Mouse (Mus musculus): ENCODE measurements at regions not wholly inside any gene's neighbourhood (a gene's known extent, or its start where the extent isn't known, plus 50 kb on each side); places are given as distances from the start of the nearest gene placed in this dataset.
A peak's percentile ranks its signal among the peaks of the same experiment; 100 is the strongest.

- H3K4me2 ChIP-seq = no peak overlapping the region
- no peaks in the 10 kb centered on the region for H3K9me3 ChIP-seq (replicated peaks)
- H3K27me3 ChIP-seq (replicated peaks) = no peaks in the 10 kb centered on the region
- no peak for ATAC-seq (ENCODE audit: low FRiP score)
- H3K4me1 ChIP-seq = no peaks in the 10 kb centered on the region
- no peak overlapping the region for H3K27ac ChIP-seq (replicated peaks)
- H3K4me3 ChIP-seq (replicated peaks) = no peak overlapping the region
- no peak overlapping the region for H3K9ac ChIP-seq (replicated peaks)
- no peaks in the 10 kb centered on the region for H3K36me3 ChIP-seq
- 95% methylated on average over 3 of the region's 3 CpGs for WGBS
Measured at GRCm38 (mm10) chr14:105950924-105951323, 54.3 kb upstream of the Spry2 start.

- no peaks in the 10 kb centered on the region for H3K27me3 ChIP-seq (replicated peaks)
- WGBS = 91% methylated on average over 11 of the region's 11 CpGs
- no peaks in the 10 kb centered on the region for H3K4me1 ChIP-seq
- H3K36me3 ChIP-seq = no peaks in the 10 kb centered on the region
- H3K9me3 ChIP-seq (replicated peaks) = no peaks in the 10 kb centered on the region
- no peak overlapping the region for H3K27ac ChIP-seq (replicated peaks)
- no peak overlapping the region for H3K4me3 ChIP-seq (replicated peaks)
- H3K9ac ChIP-seq (replicated peaks) = no peak overlapping the region
- no peak overlapping the region for H3K4me2 ChIP-seq
- ATAC-seq (ENCODE audit: low FRiP score) = no peak
Measured at GRCm38 (mm10) chr14:105955082-105955481, 58.5 kb upstream of the Spry2 start.

- Histone ChIP-seq H3K4me1 (no peaks in the 10 kb centered on the region), H3K27ac (replicated peaks) (no peak overlapping the region), H3K9ac (replicated peaks) (no peak overlapping the region), H3K36me3 (no peaks in the 10 kb centered on the region), H3K4me2 (no peak overlapping the region), H3K4me3 (replicated peaks) (no peak overlapping the region), H3K9me3 (replicated peaks) (no peaks in the 10 kb centered on the region), H3K27me3 (replicated peaks) (no peaks in the 10 kb centered on the region)
- 69% methylated on average over 4 of the region's 4 CpGs for WGBS
- no peak for ATAC-seq (ENCODE audit: low FRiP score)
Measured at GRCm38 (mm10) chr14:105956796-105957195, 60.2 kb upstream of the Spry2 start.

- WGBS = 82% methylated on average over 7 of the region's 7 CpGs
- no peak overlapping the region for H3K4me3 ChIP-seq (replicated peaks)
- no peak for ATAC-seq (ENCODE audit: low FRiP score)
- no peaks in the 10 kb centered on the region for H3K9me3 ChIP-seq (replicated peaks)
- H3K4me1 ChIP-seq = no peaks in the 10 kb centered on the region
- no peak overlapping the region for H3K4me2 ChIP-seq
- H3K9ac ChIP-seq (replicated peaks) = no peak overlapping the region
- no peaks in the 10 kb centered on the region for H3K36me3 ChIP-seq
- H3K27ac ChIP-seq (replicated peaks) = no peak overlapping the region
- no peaks in the 10 kb centered on the region for H3K27me3 ChIP-seq (replicated peaks)
Measured at GRCm38 (mm10) chr14:105958005-105958404, 61.4 kb upstream of the Spry2 start.

- Histone ChIP-seq H3K9me3 (replicated peaks) (no peaks in the 10 kb centered on the region), H3K36me3 (no peaks in the 10 kb centered on the region), H3K9ac (replicated peaks) (no peak overlapping the region), H3K4me2 (peak overlapping the region; percentile 25), H3K27me3 (replicated peaks) (no peaks in the 10 kb centered on the region), H3K4me1 (peaks cover 14% of the 10 kb centered on the region; the same call in 1 of the 2 replicates), H3K4me3 (replicated peaks) (no peak overlapping the region), H3K27ac (replicated peaks) (peak overlapping the region; percentile 28; the same call in 1 of the 2 replicates)
- 36% methylated on average over 15 of the region's 15 CpGs for WGBS
- ATAC-seq (ENCODE audit: low FRiP score) = peak; percentile 50; the same call in 1 of the 2 replicates
Measured at GRCm38 (mm10) chr14:105979544-105980323, 83.1 kb upstream of the Spry2 start.

- Histone ChIP-seq H3K27ac (replicated peaks) (no peak overlapping the region; the same call in 1 of the 2 replicates), H3K9me3 (replicated peaks) (no peaks in the 10 kb centered on the region), H3K27me3 (replicated peaks) (no peaks in the 10 kb centered on the region), H3K4me2 (peak overlapping the region; percentile 25), H3K9ac (replicated peaks) (no peak overlapping the region), H3K4me1 (peaks cover 14% of the 10 kb centered on the region; the same call in 1 of the 2 replicates), H3K36me3 (no peaks in the 10 kb centered on the region), H3K4me3 (replicated peaks) (no peak overlapping the region)
- 16% methylated on average over 5 of the region's 5 CpGs for WGBS
- no peak for ATAC-seq (ENCODE audit: low FRiP score)
Measured at GRCm38 (mm10) chr14:105980324-105980680, 83.7 kb upstream of the Spry2 start.

- WGBS = 96% methylated on average over 4 of the region's 4 CpGs
- no peak for ATAC-seq (ENCODE audit: low FRiP score)
Measured at GRCm38 (mm10) chr14:105987341-105987882, 90.8 kb upstream of the Spry2 start.

GRCm38 (mm10) chr14:105988738-105989137 lies 92.1 kb upstream of the Spry2 start:
- Histone ChIP-seq H3K4me1 (no peaks in the 10 kb centered on the region), H3K9me3 (replicated peaks) (no peaks in the 10 kb centered on the region)

More at GRCm38 (mm10) chr14:105987341-105987882, 90.8 kb upstream of the Spry2 start:
- H3K9me3 ChIP-seq (replicated peaks) = no peaks in the 10 kb centered on the region
- no peak overlapping the region for H3K27ac ChIP-seq (replicated peaks)
- no peak overlapping the region for H3K4me2 ChIP-seq
- H3K36me3 ChIP-seq = no peaks in the 10 kb centered on the region
- H3K9ac ChIP-seq (replicated peaks) = no peak overlapping the region
- H3K27me3 ChIP-seq (replicated peaks) = no peaks in the 10 kb centered on the region
- H3K4me3 ChIP-seq (replicated peaks) = no peak overlapping the region
- no peaks in the 10 kb centered on the region for H3K4me1 ChIP-seq

GRCm38 (mm10) chr14:105993124-105993523 lies 96.5 kb upstream of the Spry2 start:
- no peaks in the 10 kb centered on the region for H3K9me3 ChIP-seq (replicated peaks)
- H3K27ac ChIP-seq (replicated peaks) = no peak overlapping the region
- no peak overlapping the region for H3K4me3 ChIP-seq (replicated peaks)
- 90% methylated on average over 3 of the region's 3 CpGs for WGBS
- H3K36me3 ChIP-seq = no peaks in the 10 kb centered on the region
- H3K4me2 ChIP-seq = no peak overlapping the region
- no peak for ATAC-seq (ENCODE audit: low FRiP score)
- no peaks in the 10 kb centered on the region for H3K27me3 ChIP-seq (replicated peaks)
- no peak overlapping the region for H3K9ac ChIP-seq (replicated peaks)
- H3K4me1 ChIP-seq = no peaks in the 10 kb centered on the region

More at GRCm38 (mm10) chr14:105988738-105989137, 92.1 kb upstream of the Spry2 start:
- H3K27me3 ChIP-seq (replicated peaks) = no peaks in the 10 kb centered on the region
- no peak overlapping the region for H3K4me2 ChIP-seq
- H3K27ac ChIP-seq (replicated peaks) = no peak overlapping the region
- ATAC-seq (ENCODE audit: low FRiP score) = no peak
- H3K36me3 ChIP-seq = no peaks in the 10 kb centered on the region
- no peak overlapping the region for H3K9ac ChIP-seq (replicated peaks)
- no peak overlapping the region for H3K4me3 ChIP-seq (replicated peaks)

GRCm38 (mm10) chr14:105999801-106000200 lies 103.2 kb upstream of the Spry2 start:
- Histone ChIP-seq H3K4me3 (replicated peaks) (no peak overlapping the region), H3K9ac (replicated peaks) (no peak overlapping the region), H3K9me3 (replicated peaks) (no peaks in the 10 kb centered on the region), H3K27me3 (replicated peaks) (no peaks in the 10 kb centered on the region), H3K4me1 (no peaks in the 10 kb centered on the region), H3K27ac (replicated peaks) (no peak overlapping the region), H3K4me2 (no peak overlapping the region), H3K36me3 (no peaks in the 10 kb centered on the region)
- WGBS = 64% methylated on average over 6 of the region's 6 CpGs
- no peak for ATAC-seq (ENCODE audit: low FRiP score)

GRCm38 (mm10) chr14:106007769-106008168 lies 98.2 kb upstream of the Trim52 start:
- WGBS = 97% methylated on average over 2 of the region's 2 CpGs
- Histone ChIP-seq H3K9ac (replicated peaks) (no peak overlapping the region), H3K4me3 (replicated peaks) (no peak overlapping the region), H3K4me1 (no peaks in the 10 kb centered on the region), H3K4me2 (no peak overlapping the region), H3K9me3 (replicated peaks) (no peaks in the 10 kb centered on the region), H3K27ac (replicated peaks) (no peak overlapping the region), H3K36me3 (no peaks in the 10 kb centered on the region), H3K27me3 (replicated peaks) (no peaks in the 10 kb centered on the region)
- no peak for ATAC-seq (ENCODE audit: low FRiP score)

- no peak for ATAC-seq (ENCODE audit: low FRiP score)
- 80% methylated on average over 3 of the region's 3 CpGs for WGBS
Measured at GRCm38 (mm10) chr14:106008951-106009350, 97.0 kb upstream of the Trim52 start.

More at GRCm38 (mm10) chr14:106008951-106009350, 97.0 kb upstream of the Trim52 start:
- no peaks in the 10 kb centered on the region for H3K36me3 ChIP-seq
- no peaks in the 10 kb centered on the region for H3K4me1 ChIP-seq
- H3K4me2 ChIP-seq = no peak overlapping the region
- H3K4me3 ChIP-seq (replicated peaks) = no peak overlapping the region
- no peaks in the 10 kb centered on the region for H3K27me3 ChIP-seq (replicated peaks)
- H3K9ac ChIP-seq (replicated peaks) = no peak overlapping the region
- H3K27ac ChIP-seq (replicated peaks) = no peak overlapping the region
- H3K9me3 ChIP-seq (replicated peaks) = no peaks in the 10 kb centered on the region
